Mouse (Mus musculus) embryonic fibroblast, embryonic 13.5 days (primary cell): ENCODE data around the gene Susd1.

ENCODE experiments used
- CTCF ChIP-seq: IDR thresholded peaks from 2 replicates; pipeline ENCODE4 v1.5.1; 2011; ENCODE audit warnings: mild to moderate bottlenecking, control low read depth, low read length, moderate library complexity, borderline replicate concordance; ENCODE audit not compliant: insufficient read depth
- POLR2A ChIP-seq: IDR thresholded peaks from 2 replicates; pipeline ENCODE4 v1.6.1; 2011; ENCODE audit warnings: low read depth, mild to moderate bottlenecking, control low read depth, low read length, moderate library complexity

DNA sequence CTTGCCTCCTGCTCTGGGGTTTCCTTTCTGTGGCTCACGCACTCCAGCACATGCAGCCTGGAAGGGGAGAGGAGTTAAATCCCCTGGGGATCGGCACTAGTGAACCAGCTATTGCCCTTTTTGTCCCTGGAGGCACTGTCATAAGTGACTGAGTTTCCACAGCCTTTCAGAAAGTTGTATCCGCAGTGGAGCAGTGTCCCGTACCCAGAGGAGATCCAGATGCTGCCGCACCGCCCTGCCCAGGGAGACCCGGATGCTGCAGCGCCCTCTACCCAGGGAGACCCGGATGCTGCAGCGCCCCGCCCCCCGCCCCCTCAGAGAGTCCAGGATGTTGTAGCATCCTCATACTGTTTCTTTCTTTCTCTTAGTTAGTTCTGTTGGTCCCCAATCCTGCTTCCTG, 56.3 kb downstream of the Susd1 start:
- TF ChIP-seq CTCF (no peak), POLR2A (no peak)
